Mouse (Mus musculus) adrenal gland, adult 8-10 months (tissue): ENCODE measurements at regions not wholly inside any gene's neighbourhood (a gene's known extent, or its start where the extent isn't known, plus 50 kb on each side); places are given as distances from the start of the nearest gene placed in this dataset.

Experiments
- DNase-seq: peaks from one replicate; pipeline ENCODE4 v3.0.0; 2022

DNA sequence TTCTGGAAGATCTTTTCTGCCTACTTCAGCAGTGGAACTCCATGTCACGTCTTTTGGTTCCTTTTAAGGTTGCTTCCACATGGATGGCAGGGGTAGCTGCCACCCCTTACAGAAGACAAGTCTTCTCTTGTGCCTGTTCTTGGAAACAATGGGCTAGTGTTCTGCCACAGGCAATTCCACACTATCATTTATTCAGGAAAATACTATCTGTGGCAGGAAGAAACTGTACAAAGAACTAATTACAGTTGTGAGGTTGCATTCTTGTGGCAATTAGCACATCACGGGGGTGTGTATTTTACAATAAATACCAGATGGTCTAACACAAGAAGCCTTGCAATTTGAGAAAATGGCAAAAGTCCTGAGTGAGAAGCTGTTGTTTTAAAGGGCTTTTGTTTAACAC is 489.8 kb downstream of the Ccdc50 start:
- DNase-seq: no peak

DNA sequence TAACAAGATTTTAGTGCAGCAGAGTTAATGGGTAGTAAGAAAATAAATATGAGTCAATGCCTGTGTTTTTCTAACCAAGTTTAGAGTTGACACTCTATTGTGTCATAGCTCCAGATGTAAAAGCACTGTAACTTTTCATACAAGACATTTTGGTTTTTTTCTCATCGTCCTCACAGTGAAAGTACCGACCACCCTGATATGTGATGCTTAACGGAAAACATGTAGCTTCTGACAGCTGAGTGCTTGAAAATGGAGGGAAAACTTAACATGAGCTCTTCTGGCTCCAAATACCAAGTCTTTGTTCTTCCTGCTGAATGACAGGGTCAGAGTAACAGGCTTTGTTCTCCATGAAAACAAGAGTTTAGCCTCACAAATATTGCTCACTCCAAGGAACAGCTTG is 490.3 kb downstream of the Ccdc50 start:
- no peak for DNase-seq

DNA sequence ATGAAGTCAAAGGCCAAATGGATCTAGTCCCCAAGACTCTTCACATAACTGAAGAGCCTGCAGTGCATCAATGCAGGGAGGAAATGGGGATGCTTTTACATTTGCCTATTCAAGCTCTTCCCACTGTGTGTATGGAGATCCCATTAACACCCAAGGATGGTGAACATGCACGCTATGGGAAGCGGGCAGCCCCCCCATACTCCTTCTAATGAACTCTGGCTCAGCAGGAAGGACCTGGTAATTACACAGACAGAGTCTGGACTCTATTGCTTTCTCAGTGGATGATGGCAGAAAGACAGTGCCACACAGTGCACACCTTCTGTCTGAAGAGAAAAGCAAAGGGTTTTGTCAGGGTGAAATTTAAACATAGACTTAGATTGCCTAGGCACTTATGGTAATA is 495.7 kb downstream of the Ccdc50 start:
- DNase-seq: no peak

DNA sequence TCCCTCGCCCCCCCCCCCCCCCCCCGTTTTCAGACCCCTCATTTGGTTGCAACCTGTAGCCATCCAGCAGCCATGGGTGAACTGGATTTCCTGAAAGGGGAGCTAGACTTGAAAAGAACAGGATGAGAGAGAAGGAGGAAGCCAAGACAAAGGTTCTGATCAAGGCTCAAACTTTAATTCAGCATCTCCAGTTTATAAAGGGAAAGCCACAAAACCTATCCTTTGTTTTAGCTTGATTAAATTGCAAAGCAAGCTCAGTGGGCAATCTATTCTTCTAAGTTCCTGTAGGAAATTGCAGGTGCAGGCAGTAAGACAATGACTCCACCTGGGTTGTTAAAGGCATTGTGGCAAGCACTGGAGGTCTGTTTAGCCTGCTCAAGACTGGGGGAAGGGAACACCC is 517.4 kb downstream of the Ccdc50 start:
- DNase-seq: no peak

DNA sequence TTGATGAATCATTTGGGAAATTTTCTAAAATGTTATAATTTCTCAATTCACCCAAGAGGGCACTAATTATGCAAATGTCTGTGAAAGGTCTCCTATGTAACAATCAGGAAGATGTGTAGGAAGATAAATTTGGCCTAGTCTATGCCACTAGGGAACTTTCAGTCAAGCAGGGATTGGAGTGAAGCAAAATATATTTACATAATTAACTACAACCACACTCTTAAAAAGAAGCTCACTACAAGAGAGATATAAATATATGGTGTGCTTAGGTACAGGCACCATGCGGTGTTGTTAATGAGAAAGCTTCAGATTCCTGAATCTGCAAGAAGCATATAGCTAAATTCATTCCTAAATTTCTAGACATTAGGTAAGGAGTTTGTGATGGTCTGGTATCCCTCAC is 526.8 kb downstream of the Ccdc50 start:
- no peak for DNase-seq

DNA sequence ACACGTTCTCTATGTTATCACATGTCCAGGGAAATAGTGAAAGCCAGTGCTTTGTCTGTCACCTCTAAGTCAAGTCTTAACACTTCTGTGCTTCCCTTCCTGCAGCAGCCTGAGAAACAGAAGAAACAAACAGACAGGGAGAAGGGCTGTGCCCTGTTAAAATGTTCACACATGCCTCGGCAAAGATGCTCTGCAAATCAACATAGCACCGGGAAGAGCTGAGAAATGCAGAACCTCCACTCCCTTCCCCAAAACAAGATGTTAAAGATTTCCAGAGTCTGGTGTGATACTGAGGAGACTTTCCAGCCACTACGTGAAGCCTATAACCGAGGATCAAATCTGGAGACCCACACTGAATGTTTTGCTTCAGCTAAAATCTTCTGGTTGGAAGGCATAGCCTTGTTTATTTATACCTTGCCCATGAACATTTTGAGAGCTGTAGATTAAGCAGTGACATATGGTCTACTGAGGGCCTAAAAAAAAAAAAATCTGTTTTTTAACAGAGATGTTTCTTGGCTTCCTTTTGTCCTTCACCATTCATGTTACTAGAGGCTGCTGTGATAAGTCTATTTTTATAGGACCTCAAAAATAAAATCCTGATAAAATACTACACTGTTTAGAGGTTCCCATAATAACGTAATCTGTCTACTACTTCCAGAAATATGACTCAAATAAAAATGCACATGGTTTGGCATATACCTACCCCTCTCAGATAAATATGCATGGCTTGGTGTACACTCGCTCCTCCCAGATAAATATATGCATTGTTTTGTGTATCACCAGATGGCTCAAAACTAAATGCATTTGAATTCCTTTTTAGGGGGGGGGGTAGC is 537.1 kb downstream of the Ccdc50 start:
- DNase-seq: no peak

DNA sequence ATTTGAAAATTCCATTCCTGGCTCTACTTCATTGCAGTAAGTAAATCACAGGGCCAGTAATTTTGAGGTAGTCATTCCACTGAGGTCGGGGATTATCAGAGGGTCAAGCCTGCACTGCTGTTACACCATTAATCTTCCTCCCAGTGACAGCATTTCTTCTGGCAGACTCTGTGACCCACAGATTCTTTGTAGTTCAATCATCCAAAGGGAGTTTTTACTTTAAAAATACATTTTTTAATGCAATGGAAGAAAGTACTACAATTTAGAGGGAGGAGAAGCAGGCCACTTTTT is 537.6 kb downstream of the Ccdc50 start:
- no peak for DNase-seq

DNA sequence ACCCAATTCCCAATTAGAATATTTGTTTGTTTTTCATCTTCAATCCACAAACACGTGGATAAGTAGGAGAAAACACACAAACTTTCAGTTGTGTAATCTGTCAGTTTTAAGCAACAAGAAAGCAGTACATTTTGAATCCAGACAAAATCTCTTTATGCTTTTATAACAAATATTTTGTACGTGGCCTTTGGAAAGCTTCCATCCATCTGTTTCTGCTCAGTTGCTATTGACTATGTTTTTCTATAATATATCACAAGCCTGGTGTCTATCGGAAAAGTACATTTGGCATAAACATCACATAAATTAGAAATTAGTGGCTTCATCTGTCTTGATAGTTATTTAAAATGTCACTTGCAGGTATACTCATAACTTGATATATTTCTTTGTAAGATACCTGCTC is 560.6 kb downstream of the Ccdc50 start:
- no peak for DNase-seq

DNA sequence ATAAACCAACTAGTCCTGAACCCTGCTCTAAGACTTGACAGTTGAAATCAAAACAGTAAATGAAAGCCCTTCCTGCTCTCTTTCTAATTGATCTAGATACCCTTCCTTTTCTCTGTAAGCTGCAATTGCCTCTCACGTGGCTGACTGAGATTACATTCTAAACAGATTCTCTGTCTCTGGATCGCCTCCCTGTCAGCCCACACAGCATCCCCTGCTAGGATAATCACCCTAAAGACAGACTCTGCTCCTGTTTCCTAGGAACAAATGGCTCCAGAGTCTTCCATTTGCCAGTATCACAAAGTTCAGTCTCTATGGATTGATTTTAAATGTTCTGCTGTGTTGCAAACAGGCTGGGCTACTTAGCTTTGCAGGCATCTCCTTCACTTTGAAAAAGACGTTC is 561.1 kb downstream of the Ccdc50 start:
- no peak for DNase-seq

DNA sequence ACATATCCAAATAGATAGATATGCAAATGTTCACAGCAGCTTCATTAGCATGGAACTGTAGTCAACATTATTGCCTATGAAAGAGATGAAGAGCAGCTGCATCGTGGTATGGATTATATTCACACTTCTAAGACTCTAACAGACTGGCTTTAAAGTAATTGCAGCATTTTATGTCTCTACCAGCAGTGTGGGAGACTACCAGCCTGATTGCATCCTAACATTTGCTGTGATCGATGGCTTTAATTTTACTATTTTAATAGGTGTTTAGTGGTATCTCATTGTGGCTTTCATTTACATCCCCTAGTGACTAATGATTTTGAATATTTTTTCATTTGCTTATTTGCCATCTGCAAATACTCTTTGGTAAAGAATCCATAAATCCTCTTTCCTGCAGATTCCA is 574.1 kb downstream of the Ccdc50 start:
- no peak for DNase-seq

DNA sequence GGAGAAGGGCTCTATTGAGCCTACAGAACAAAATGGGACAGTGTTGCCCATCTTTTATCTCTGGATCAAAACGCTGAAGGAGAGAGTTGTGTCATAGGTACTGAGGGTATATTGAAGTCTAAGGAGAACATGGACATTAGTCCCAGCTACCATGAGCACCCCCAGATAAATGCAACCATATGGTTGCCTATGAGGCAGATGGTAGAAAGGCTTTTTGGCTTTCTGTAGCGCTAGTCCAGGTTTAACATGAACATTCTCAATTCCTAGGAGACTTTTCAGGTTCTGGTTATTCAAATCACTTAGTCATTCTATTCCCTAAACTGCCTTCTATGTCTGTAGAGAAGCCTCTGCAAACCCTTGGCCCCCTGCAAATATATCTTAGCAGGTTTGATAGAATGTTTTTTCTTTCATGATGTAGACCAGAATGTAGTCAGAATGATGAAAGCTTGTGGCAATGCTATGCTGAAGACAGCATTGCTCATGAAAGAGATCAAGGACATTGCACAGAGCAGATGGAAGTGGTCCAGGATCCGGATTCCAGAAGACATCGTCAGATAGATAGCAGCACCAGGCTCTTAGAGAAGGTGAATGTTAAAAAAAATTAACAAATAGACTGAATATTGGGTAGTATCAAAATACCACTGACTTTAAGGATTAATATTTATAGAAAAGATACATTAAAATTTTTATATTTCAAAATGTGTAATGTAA is 590.2 kb downstream of the Ccdc50 start:
- peak; percentile 70 for DNase-seq

DNA sequence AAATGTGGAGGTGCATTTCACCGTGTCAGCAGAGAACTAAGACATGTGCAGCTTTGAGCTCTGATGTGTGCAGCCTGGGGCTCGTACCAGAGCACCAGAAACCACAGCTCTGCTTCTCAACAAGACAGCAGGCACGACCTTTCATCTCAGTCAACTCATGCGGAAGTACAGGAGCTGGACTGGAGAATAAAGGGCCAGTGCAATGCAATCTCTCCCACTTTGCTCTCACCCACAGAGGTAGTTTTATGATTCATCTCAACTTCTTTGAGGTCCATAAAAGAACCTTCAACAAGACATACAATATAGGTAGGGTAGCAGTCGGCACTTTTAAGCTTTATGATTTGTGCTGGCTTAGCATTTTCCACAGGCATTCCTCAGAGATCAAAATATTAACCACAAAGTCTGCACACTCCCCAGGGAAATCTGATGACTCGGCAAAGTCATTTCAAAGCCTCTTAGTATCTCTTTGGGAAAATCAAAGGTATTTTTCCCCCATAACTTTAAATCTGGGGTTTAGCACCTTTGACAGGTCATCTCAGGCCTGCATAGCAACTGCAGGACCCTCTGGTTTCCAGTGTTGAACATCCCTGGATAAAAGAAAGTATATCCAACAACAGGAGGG is 626.7 kb downstream of the Ccdc50 start:
- DNase-seq: no peak

DNA sequence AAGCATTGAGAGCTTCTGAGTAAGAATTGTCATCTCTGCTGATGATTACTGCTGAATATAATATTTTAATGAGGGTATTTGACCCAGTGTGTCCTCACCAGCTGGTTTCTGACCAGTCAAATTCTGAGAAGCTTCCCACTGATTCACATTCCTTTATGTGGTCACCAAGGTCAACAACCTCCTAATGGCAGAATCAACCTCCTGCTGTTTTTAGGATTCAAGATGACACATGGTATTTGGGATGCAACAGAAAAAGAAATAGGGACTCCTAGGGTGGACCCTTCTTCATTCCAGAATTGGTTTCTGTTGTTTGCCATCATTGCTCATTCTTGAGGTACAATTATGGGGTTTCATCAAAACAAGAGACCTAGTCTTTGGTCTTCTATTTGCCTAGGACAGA is 629.6 kb downstream of the Ccdc50 start:
- no peak for DNase-seq

DNA sequence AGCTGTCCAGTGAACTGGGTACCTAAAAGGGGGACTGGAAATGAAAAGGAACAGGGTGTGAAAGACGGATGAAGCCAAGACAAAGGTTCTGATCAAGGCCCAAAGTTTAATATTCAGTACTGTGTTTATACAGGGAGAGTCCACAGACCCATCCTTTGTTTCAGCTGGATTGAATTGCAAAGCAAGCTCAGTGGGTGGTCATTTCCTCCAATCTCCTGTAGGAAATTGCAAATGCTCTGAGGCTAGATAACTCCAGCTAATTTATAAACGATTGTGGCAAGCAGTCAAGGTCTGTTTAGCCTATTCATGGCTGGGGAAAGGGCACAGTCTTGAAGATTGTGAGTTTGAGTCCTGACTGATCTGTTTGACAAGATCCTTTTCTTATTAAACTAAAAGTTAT is 650.3 kb downstream of the Ccdc50 start:
- no peak for DNase-seq

DNA sequence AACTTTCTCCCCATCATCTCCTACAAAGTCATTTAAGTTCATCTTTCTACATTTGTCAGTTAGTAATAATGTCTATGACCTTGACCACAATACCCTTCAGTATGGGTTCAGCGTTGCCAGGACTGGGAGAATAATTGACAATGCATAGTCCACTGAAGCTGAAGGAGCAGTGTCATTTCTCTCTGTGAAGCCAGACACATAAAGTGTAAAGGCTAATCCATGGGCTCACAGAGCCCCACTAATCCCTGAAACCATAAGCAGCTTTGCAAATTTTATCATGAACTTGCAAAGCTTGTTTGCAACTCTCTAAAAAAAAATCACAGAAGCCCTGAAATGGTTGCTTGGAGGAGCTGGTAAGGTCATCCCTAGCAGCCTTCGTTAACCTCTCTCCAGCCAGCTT is 654.4 kb downstream of the Ccdc50 start:
- no peak for DNase-seq

DNA sequence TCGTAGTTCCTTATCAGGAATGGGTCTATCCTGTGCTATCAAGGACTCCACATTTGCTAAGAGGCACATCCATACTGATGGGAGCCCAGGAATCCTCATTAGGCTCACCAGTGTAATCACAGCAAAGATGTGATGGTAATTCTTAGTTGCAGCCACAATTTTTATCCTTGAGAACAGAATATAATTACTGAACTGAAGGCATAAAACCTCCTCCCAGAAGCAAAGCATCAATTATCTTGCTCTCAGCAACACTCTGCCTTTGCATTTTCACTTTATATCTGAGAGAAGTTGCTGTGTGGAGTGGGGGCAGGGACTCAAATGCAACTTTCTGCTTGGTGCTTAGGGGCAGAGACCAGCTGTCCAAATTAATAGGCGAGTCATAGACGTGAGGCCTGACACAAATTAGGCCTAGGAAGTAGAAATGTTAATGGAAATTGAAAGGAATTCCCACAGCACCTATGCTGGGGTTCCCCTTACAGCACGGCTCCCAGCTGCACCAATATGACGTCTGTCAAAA is 676.2 kb downstream of the Ccdc50 start:
- DNase-seq: no peak

DNA sequence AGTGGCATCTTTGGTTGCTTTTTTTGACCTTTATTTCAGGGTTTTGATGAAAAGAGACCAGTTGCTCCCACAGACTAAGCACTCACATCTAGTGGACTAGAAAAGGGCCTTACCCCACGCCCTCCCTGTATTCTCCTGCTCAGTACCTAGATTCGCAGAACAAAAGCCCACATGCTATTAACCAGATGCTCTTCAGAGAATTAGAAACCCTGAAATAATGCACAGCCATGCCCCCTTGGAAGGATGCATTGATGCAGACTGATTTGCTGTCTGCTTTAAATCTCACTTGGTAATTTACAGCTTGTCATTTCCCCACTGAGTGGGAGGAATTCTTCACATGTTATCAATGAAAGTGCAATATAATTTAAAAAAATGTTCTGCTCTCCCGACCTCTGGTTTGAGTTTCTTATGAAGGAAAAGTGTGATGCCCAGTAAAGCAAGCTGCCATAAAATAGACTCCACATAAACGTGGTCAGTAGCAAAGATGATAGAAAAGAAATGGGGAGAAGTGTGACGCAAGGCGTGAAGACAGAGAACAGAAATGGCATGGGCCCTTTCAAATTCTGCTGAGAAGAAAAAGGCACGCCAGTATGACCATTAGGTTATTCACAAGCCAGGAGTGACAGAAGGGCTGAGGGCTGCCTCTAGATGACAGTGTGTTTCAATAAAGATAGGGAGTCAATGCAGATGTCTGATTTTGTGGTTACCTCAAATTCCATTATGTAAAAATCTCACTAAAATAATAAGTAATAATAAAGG is 669.8 kb downstream of the Fgf12 start:
- DNase-seq: no peak

DNA sequence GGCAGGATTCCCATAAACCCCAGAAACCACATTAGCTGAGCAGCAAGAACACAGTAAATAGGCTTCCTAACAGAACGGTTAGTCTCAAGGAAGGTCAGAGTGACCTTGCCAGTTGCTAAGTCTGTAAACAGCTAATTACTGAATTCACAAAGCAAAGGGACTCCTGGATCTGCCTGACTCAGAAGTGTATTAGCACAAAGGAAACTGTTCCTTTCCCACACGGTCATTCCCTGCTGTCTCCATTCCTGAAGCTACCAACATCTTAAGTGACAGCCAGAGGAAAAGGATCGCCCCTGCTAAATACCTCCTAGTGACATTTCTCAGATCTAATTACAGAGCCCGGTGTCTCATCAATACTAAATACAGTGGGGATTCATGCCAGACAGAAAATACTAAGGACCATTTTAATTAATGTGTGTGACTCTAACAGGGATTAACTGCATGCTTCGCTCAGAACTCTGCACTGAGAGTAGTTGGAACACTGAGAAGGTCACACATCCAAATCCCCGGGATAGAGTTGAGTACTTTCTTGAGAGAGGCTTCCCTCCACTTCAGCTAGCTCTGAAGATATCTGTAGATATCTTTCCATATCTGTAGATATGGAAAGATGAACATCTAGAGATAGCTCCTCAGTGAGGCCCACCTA is 663.3 kb downstream of the Fgf12 start:
- DNase-seq: no peak

DNA sequence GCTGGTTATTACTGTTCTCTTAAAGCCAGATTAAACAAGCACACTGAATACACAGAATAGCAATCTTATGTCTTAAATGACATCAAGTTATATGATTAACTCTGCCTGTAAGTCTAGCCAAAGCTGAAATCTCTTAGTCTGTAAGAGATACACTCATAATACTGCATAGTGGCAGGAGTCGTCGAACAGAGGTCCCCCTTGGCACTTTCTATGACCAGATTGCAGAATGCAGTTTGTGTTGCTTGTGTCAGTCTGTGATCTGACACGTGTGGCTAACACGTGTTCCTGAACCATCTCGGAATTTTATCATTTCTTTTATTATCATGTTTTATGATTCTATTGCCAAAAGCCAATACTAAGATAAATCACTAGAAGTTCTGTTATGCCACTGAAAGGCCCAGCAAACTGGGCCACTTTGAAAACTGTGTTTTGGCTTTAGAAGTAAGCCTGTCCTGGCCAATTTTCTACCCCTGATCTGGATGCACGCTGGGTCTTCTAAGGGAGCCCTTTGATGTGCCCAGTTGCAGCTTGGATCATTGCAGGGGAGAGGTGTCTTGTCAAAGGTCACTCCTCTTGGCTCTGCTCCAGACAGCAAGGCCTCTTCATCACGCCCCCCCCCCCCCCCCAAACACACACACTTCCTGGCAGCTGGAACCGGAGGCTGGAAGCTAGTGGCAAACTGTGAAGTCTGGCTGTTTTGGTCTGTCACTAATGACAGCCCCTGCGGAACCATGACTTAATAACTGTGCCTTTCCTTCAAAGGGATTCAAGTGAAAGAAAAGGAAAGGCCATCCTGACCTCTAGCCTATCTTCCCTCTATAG is 648.4 kb downstream of the Fgf12 start:
- DNase-seq: peak; percentile 17

DNA sequence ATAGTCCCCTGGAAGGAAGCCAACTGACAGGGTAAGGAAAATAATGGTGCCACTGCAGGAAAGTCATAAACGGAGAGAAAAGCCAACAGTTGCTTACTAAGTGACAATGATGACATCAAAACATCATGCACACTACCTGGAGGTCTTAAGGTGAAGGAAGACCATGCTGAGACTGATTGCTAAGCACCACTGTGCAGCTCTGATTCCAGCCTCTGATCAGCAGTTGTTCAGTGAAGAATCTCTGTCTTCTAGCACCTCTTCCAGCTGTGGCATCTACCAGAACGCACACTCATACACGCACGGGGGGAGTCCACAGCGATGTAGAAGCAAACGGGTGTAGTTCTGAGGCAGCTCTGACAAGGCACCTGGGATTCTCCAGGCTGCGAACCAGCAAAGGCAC is 647.8 kb downstream of the Fgf12 start:
- DNase-seq: no peak

DNA sequence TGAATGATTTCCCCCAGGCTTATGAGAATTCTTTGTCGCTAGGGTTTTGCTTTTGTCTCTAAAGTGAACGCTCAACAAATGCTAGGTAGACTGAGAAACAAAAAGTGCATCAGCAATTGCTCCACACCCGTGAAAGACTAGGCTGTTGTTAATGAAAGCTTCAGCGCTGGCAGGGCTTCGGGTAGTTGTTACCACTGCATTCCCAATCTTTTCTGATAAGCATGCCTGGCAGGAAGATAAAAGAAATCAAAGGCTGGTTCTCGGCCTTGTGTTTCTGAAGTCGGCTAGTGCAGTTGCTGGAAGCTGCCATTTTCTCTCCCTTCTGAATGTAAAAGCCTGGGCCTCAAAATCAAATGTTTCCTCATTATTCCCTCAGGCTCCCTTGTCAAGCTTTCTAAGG is 647.0 kb downstream of the Fgf12 start:
- DNase-seq: no peak

DNA sequence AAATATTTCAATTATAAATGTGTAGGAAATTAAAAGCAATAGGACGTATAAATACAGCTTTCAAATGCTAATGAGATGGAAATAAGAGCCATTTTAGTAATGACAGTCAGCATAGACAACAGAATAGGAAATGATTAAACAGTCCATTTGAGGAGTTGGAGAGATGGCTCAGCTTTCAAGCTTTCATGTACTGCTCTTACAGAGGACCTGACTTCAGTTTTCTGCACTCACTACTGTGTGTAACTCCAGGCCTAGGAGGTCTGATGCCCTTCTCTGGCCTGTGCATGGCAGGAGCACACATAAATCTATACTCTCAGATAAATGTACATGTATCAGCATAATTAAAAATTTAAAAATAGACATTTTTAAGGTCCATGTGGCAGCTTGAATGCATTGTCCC is 643.1 kb downstream of the Fgf12 start:
- DNase-seq: no peak
